Mouse (Mus musculus) neural tube, embryonic 13.5 days (tissue): Measurements from ENCODE around the gene Cdc14b. TPM values are rescaled to one million over a fixed set of nuclear protein-coding genes. Genes with fewer than 3 reads are reported as not detected.

Experiments
- ATAC-seq: fragments of 200-750 bp; cut with Nextera tagmentation; 2 replicates; pipeline ENCODE4 v1.8.0; 2017; ENCODE audit warnings: low read depth, mild to moderate bottlenecking, moderate TSS enrichment, moderate library complexity
- H3K27ac ChIP-seq: fragments of 300-500 bp; sonication (generic); replicated peaks from 2 replicates; pipeline ENCODE4 v1.5.1; 2015; ENCODE audit warnings: moderate library complexity, mild to moderate bottlenecking, inconsistent platforms
- H3K27me3 ChIP-seq: fragments of 300-500 bp; sonication (generic); 2 replicates; pipeline ENCODE4 v1.6.1; 2015; ENCODE audit warnings: mild to moderate bottlenecking, inconsistent platforms
- H3K36me3 ChIP-seq: fragments of 300-500 bp; sonication (generic); 2 replicates; pipeline ENCODE4 v1.6.1; 2015; ENCODE audit warnings: mild to moderate bottlenecking, inconsistent platforms
- H3K4me1 ChIP-seq: fragments of 300-500 bp; sonication (generic); replicated peaks from 2 replicates; pipeline ENCODE4 v1.6.1; 2015; ENCODE audit warnings: inconsistent platforms
- H3K4me2 ChIP-seq: fragments of 300-500 bp; sonication (generic); 2 replicates; pipeline ENCODE4 v1.6.1; 2015; ENCODE audit warnings: inconsistent platforms, mild to moderate bottlenecking, moderate library complexity
- H3K4me3 ChIP-seq: fragments of 300-500 bp; sonication (generic); 2 replicates; pipeline ENCODE4 v1.5.1; 2015; ENCODE audit warnings: mild to moderate bottlenecking, inconsistent platforms
- H3K9ac ChIP-seq: fragments of 300-500 bp; sonication (generic); 2 replicates; pipeline ENCODE4 v1.6.1; 2015; ENCODE audit warnings: moderate library complexity, mild to moderate bottlenecking, inconsistent platforms
- H3K9me3 ChIP-seq: fragments of 300-500 bp; sonication (generic); 2 replicates; pipeline ENCODE4 v1.6.1; 2016; ENCODE audit warnings: inconsistent platforms
- WGBS: fragments of 180-500 bp; shearing (Covaris S2); methylation state at CpG from one replicate; pipeline ENCODE4 v1.1.7; 2015; 5-methylcytosine and 5-hydroxymethylcytosine counted together
- polyA plus RNA-seq: library from polyadenylated mRNA; unstranded; fragments of >200 nt; fragmentation: Nextera tagmentation; extraction: Ambion mirVana; gene quantifications from 2 replicates; pipeline ENCODE4 v1.2.1, GENCODE M21; 2015

The Cdc14b gene
- polyA plus RNA-seq, 1 experiment from 2014 or later: 3.4 TPM

DNA sequence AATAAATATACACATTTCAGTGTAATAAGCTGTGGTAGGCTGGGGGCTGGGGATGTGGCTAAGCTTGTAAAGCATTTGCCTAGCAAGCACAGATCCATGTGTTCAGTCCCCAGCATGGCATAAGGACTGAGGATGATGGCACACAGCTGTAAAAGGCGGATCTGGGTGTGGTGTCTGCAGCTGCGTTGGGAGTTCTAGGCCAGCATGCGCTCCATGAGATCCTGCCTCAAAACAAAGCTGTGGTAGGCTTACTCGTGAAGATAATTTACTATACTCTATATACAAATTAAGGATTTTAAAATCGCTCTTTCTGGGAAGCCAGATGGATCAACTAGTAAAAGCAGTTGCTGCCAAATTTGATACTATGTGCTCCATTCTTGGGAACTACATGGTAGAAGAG is 60.2 kb downstream of the Cdc14b start:
- no peaks in the 10 kb centered on the region for H3K27me3 ChIP-seq
- H3K9me3 ChIP-seq: no peaks in the 10 kb centered on the region
- no peak overlapping the region for H3K9ac ChIP-seq
- H3K27ac ChIP-seq: no peak overlapping the region
- no peak overlapping the region for H3K4me3 ChIP-seq
- no peaks in the 10 kb centered on the region for H3K36me3 ChIP-seq
- ATAC-seq: no peak
- no peak overlapping the region for H3K4me2 ChIP-seq
- H3K4me1 ChIP-seq: no peaks in the 10 kb centered on the region
- 93% methylated on average over 5 of the region's 5 CpGs for WGBS

- Histone ChIP-seq H3K27me3 (no peaks in the 10 kb centered on the region), H3K27ac (no peak overlapping the region), H3K9me3 (no peaks in the 10 kb centered on the region), H3K4me2 (no peak overlapping the region), H3K36me3 (no peaks in the 10 kb centered on the region), H3K4me1 (no peaks in the 10 kb centered on the region), H3K9ac (no peak overlapping the region), H3K4me3 (no peak overlapping the region)
- 85% methylated on average over 5 of the region's 5 CpGs for WGBS
- ATAC-seq: no peak
These were observed 63.0 kb downstream of the Cdc14b start for GRCm38 (mm10) chr13:64211995-64212603.

GRCm38 (mm10) chr13:64208146-64208545 is 66.9 kb downstream of the Cdc14b start:
- H3K4me3 ChIP-seq: no peak overlapping the region
- no peak overlapping the region for H3K4me2 ChIP-seq
- H3K27ac ChIP-seq: no peak overlapping the region
- 88% methylated on average over 6 of the region's 6 CpGs for WGBS
- H3K4me1 ChIP-seq: no peaks in the 10 kb centered on the region
- H3K27me3 ChIP-seq: no peaks in the 10 kb centered on the region
- H3K9me3 ChIP-seq: no peaks in the 10 kb centered on the region
- ATAC-seq: no peak
- H3K36me3 ChIP-seq: no peaks in the 10 kb centered on the region
- no peak overlapping the region for H3K9ac ChIP-seq

GRCm38 (mm10) chr13:64205186-64205585 is 69.9 kb downstream of the Cdc14b start:
- Histone ChIP-seq H3K4me2 (no peak overlapping the region), H3K27ac (no peak overlapping the region), H3K4me3 (no peak overlapping the region), H3K9ac (no peak overlapping the region), H3K4me1 (no peaks in the 10 kb centered on the region), H3K27me3 (no peaks in the 10 kb centered on the region), H3K9me3 (no peaks in the 10 kb centered on the region), H3K36me3 (peaks cover 8% of the 10 kb centered on the region; the same call in 1 of the 2 replicates)
- ATAC-seq: peak; percentile 47; the same call in 1 of the 2 replicates
- 35% methylated on average over 2 of the region's 2 CpGs for WGBS

- Histone ChIP-seq H3K4me3 (no peak overlapping the region), H3K27me3 (no peaks in the 10 kb centered on the region), H3K4me2 (no peak overlapping the region), H3K36me3 (peaks cover 8% of the 10 kb centered on the region; the same call in 1 of the 2 replicates), H3K9me3 (no peaks in the 10 kb centered on the region), H3K4me1 (no peaks in the 10 kb centered on the region), H3K27ac (no peak overlapping the region), H3K9ac (no peak overlapping the region)
- ATAC-seq: no peak
- 73% methylated on average over 2 of the region's 2 CpGs for WGBS
These were observed 70.4 kb downstream of the Cdc14b start for GRCm38 (mm10) chr13:64204726-64205125.

- Histone ChIP-seq H3K36me3 (peaks cover 12% of the 10 kb centered on the region), H3K4me2 (no peak overlapping the region), H3K9ac (no peak overlapping the region), H3K9me3 (no peaks in the 10 kb centered on the region), H3K4me3 (no peak overlapping the region), H3K4me1 (no peaks in the 10 kb centered on the region), H3K27me3 (no peaks in the 10 kb centered on the region), H3K27ac (no peak overlapping the region)
- ATAC-seq: no peak
- WGBS: 98% methylated on average over 4 of the region's 4 CpGs
These were observed 74.2 kb downstream of the Cdc14b start for GRCm38 (mm10) chr13:64200911-64201310.

DNA sequence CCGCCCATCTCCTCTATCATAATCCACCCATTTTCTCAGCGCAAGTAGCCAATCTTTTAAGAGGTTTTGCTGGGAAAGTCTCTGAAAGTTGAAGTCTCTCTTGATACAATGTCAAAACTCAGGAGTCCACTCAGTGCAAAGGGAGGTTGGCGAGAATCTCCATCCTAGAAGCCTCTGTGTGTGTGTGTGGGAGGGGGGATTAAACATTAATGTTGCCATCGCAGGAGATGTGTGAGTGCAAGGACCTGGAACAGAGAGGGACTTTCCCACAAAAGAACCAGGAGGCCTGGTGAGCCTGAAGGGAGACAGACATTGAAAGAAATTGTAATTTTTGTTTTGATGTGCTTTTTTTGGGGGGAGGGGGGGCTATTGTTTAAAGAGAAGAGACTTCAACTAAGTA is 76.8 kb downstream of the Cdc14b start:
- H3K36me3 ChIP-seq: peaks cover 16% of the 10 kb centered on the region
- no peaks in the 10 kb centered on the region for H3K4me1 ChIP-seq
- H3K27ac ChIP-seq: no peak overlapping the region
- H3K9me3 ChIP-seq: no peaks in the 10 kb centered on the region
- no peak overlapping the region for H3K4me2 ChIP-seq
- no peaks in the 10 kb centered on the region for H3K27me3 ChIP-seq
- H3K4me3 ChIP-seq: no peak overlapping the region
- no peak overlapping the region for H3K9ac ChIP-seq
- WGBS: 95% methylated on average over 4 of the region's 4 CpGs
- ATAC-seq: no peak

GRCm38 (mm10) chr13:64197899-64198298 is 77.2 kb downstream of the Cdc14b start:
- H3K27me3 ChIP-seq: no peaks in the 10 kb centered on the region
- H3K4me2 ChIP-seq: no peak overlapping the region
- no peak overlapping the region for H3K27ac ChIP-seq
- no peak for ATAC-seq
- 85% methylated on average over 6 of the region's 6 CpGs for WGBS
- no peak overlapping the region for H3K4me3 ChIP-seq
- no peaks in the 10 kb centered on the region for H3K4me1 ChIP-seq
- no peak overlapping the region for H3K9ac ChIP-seq
- H3K9me3 ChIP-seq: no peaks in the 10 kb centered on the region
- H3K36me3 ChIP-seq: peaks cover 16% of the 10 kb centered on the region

DNA sequence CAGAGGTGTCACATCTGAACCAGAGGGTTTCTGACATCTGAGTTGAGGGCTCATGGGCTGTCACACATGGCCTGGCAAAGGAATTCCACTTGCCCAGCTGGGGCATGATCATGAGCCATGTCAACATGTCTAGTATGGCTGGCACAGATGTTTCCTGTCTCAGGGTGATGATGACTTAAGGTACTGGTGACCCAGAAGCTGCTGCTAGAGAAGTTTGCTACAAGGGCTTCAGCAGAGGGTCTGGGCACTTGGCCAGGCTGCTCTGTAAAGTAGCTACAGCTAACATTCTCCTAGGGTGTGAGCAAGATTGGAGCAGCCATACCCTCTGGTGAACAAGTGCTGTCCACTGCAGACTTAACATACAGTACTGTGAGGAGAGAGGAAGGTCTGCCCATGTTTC is 88.0 kb downstream of the Cdc14b start:
- Histone ChIP-seq H3K36me3 (peaks cover 49% of the 10 kb centered on the region), H3K4me2 (no peak overlapping the region), H3K4me3 (no peak overlapping the region), H3K27ac (no peak overlapping the region), H3K27me3 (no peaks in the 10 kb centered on the region), H3K9ac (no peak overlapping the region), H3K4me1 (no peaks in the 10 kb centered on the region), H3K9me3 (no peaks in the 10 kb centered on the region)
- ATAC-seq: no peak

GRCm38 (mm10) chr13:64186516-64186915 is 88.6 kb downstream of the Cdc14b start:
- Histone ChIP-seq H3K9me3 (no peaks in the 10 kb centered on the region), H3K36me3 (peaks cover 50% of the 10 kb centered on the region), H3K27ac (no peak overlapping the region), H3K4me1 (no peaks in the 10 kb centered on the region), H3K27me3 (no peaks in the 10 kb centered on the region), H3K9ac (no peak overlapping the region), H3K4me2 (no peak overlapping the region), H3K4me3 (no peak overlapping the region)
- WGBS: 94% methylated on average over 4 of the region's 4 CpGs
- no peak for ATAC-seq

DNA sequence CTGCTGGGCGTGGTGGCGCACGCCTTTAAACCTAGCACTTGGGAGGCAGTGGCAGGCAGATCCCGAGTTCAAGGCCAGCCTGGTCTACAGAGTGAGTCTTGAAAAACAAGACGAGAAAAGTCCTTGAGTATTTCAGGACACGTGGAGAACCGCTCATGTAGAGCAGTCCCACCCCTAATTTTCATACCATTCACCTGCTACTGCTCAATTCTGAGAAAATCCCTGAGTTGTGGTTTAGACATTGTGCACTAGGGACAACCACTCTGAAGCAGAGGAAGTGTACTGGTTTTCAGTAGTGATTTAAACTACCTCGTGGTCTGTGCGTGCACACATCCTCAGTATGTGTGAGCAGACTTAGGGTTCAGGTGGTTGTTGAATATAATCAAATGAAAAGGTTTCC is 89.5 kb downstream of the Cdc14b start:
- no peaks in the 10 kb centered on the region for H3K4me1 ChIP-seq
- ATAC-seq: no peak
- no peak overlapping the region for H3K4me2 ChIP-seq
- H3K27ac ChIP-seq: no peak overlapping the region
- no peak overlapping the region for H3K4me3 ChIP-seq
- no peak overlapping the region for H3K9ac ChIP-seq
- peaks cover 58% of the 10 kb centered on the region for H3K36me3 ChIP-seq
- WGBS: 92% methylated on average over 9 of the region's 9 CpGs
- no peaks in the 10 kb centered on the region for H3K27me3 ChIP-seq
- no peaks in the 10 kb centered on the region for H3K9me3 ChIP-seq

DNA sequence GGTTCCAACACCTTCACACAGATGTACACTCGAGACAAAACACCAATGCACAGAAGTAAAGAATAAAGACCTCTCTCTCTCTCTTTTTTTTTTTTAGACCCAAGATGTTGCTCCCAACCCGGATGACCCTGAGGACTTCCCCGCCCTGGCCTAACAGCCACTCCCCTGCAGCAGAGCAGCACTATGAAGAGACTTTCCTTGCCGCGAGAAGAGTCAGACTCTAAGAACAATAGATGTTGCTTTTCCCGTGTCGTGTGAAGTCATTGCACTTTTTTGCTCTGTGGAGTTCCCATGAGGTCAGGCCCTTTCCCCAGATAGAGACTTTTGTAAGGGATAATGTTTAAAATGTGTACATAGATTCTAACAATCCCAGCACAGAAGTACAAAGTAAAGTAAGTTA is 89.9 kb downstream of the Cdc14b start:
- Histone ChIP-seq H3K9me3 (no peaks in the 10 kb centered on the region), H3K4me3 (no peak overlapping the region), H3K36me3 (peaks cover 58% of the 10 kb centered on the region), H3K4me1 (no peaks in the 10 kb centered on the region), H3K4me2 (no peak overlapping the region), H3K27ac (no peak overlapping the region), H3K9ac (no peak overlapping the region), H3K27me3 (no peaks in the 10 kb centered on the region)
- WGBS: 81% methylated on average over 7 of the region's 7 CpGs
- ATAC-seq: no peak

- Histone ChIP-seq H3K27ac (no peak overlapping the region), H3K4me3 (no peak overlapping the region), H3K4me2 (no peak overlapping the region), H3K9me3 (no peaks in the 10 kb centered on the region), H3K4me1 (no peaks in the 10 kb centered on the region), H3K27me3 (no peaks in the 10 kb centered on the region), H3K36me3 (peaks cover 62% of the 10 kb centered on the region), H3K9ac (no peak overlapping the region)
- WGBS: 85% methylated on average over 10 of the region's 10 CpGs
- no peak for ATAC-seq
These were observed 90.7 kb downstream of the Cdc14b start for GRCm38 (mm10) chr13:64184361-64184760.
